Mouse (Mus musculus) megakaryocyte, embryonic 14.5 days (primary cell): ENCODE results near the gene Fam204a.

ENCODE experiments used
- FLI1 ChIP-seq: IDR thresholded peaks from 2 replicates; pipeline ENCODE4 v1.6.1; 2012; ENCODE audit warnings: low read length, inconsistent platforms, mixed read lengths
- GATA1 ChIP-seq: IDR thresholded peaks from 3 replicates; pipeline ENCODE4 v1.6.1; 2012; ENCODE audit warnings: mixed read lengths, low read length, inconsistent platforms, borderline replicate concordance

- no peak for TF ChIP-seq GATA1
- no peak for TF ChIP-seq FLI1
Observed at GRCm38 (mm10) chr19:60150056-60150455, 76.4 kb downstream of the Fam204a start.
